Mouse (Mus musculus): Measurements from ENCODE around the gene Cmtm3. TPM values are rescaled to one million over a fixed set of nuclear protein-coding genes. Genes with fewer than 3 reads are reported as not detected.
A peak's percentile ranks its signal among the peaks of the same experiment; 100 is the strongest.

Cmtm3 gene
- polyA plus RNA-seq, 1 experiment from 2014 or later, result 131 TPM

GRCm38 (mm10) chr8:104346706-104347105, 7.5 kb downstream of the Cmtm3 start:
- Histone ChIP-seq H3K4me2 (ENCODE audit: low read depth, low read length) (no peak overlapping the region), H3K27me3 (ENCODE audit: control insufficient read depth, insufficient read depth, low read length) (no peaks in the 10 kb centered on the region), H3K4me3 (ENCODE audit: low read depth, low read length) (no peak overlapping the region), H3K27ac (replicated peaks; ENCODE audit: low read depth, low read length) (no peak overlapping the region), H3K9ac (replicated peaks; ENCODE audit: low read length) (no peak overlapping the region), H3K4me1 (ENCODE audit: control insufficient read depth, insufficient read depth, low read length) (no peaks in the 10 kb centered on the region), H3K9me3 (replicated peaks; ENCODE audit: control insufficient read depth, low read length) (no peaks in the 10 kb centered on the region), H3K36me3 (replicated peaks; ENCODE audit: control insufficient read depth, insufficient read depth, low read depth, low read length) (peaks cover 3% of the 10 kb centered on the region; the same call in 1 of the 2 replicates)
- WGBS, result 53% methylated on average over 12 of the region's 12 CpGs
- ATAC-seq (replicated peaks; ENCODE audit: insufficient number of reproducible peaks, low FRiP score, low TSS enrichment, low read depth) (no peak), DNase-seq (ENCODE audit: low spot score) (no peak)

DNA sequence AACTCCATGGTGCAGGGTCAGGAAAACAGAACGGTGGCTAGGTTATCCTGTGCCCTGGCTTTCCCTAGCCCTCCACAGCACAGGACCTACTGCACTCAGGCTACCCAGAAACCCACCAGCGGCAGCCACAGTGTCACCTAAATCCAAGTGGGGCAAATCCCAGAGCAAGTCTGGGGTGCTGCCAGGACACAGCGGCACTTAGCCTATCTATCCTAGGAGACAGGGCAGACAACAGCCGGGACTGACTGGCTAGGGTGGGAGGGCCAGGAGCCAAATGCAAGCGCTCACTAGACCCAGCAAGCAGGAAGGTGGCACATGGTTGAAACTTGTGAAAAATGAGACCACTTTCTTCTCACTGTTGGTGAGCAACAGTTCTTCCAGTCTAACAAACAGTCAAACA, 9.8 kb downstream of the Cmtm3 start:
- H3K27ac ChIP-seq (replicated peaks; ENCODE audit: low read depth, low read length), result no peak overlapping the region
- no peak for DNase-seq (ENCODE audit: low spot score)
- ATAC-seq (replicated peaks; ENCODE audit: insufficient number of reproducible peaks, low FRiP score, low TSS enrichment, low read depth), result no peak
- no peak overlapping the region for H3K4me2 ChIP-seq (ENCODE audit: low read depth, low read length)
- no peak overlapping the region for H3K4me3 ChIP-seq (ENCODE audit: low read depth, low read length)
- no peaks in the 10 kb centered on the region for H3K27me3 ChIP-seq (ENCODE audit: control insufficient read depth, insufficient read depth, low read length)
- H3K9me3 ChIP-seq (replicated peaks; ENCODE audit: control insufficient read depth, low read length), result no peaks in the 10 kb centered on the region
- no peaks in the 10 kb centered on the region for H3K4me1 ChIP-seq (ENCODE audit: control insufficient read depth, insufficient read depth, low read length)
- peaks cover 3% of the 10 kb centered on the region; the same call in 1 of the 2 replicates for H3K36me3 ChIP-seq (replicated peaks; ENCODE audit: control insufficient read depth, insufficient read depth, low read depth, low read length)
- 89% methylated on average over 5 of the region's 5 CpGs for WGBS
- no peak overlapping the region for H3K9ac ChIP-seq (replicated peaks; ENCODE audit: low read length)

DNA sequence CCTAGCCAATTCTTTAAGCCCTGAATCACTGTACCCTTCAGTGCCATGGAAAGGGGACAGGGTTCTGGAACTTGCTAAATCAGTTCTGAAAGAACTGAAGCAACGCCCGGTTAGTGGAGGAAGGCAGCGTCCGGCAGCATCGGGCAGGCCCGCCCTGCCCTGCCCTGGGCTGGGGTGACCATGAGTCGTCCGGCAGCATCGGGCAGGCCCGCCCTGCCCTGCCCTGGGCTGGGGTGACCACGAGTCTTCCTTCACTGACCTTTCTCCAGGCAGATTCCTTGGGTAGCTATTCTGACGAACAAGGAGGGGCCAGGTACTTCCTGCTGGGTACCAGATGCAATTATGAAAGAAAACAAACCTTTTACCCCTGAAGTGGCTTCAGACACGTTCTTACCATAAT, 10.8 kb downstream of the Cmtm3 start:
- peaks cover 3% of the 10 kb centered on the region; the same call in 1 of the 2 replicates for H3K36me3 ChIP-seq (replicated peaks; ENCODE audit: control insufficient read depth, insufficient read depth, low read depth, low read length)
- H3K4me2 ChIP-seq (ENCODE audit: low read depth, low read length), result no peak overlapping the region
- H3K9ac ChIP-seq (replicated peaks; ENCODE audit: low read length), result no peak overlapping the region
- WGBS, result 60% methylated on average over 13 of the region's 13 CpGs
- no peak overlapping the region for H3K4me3 ChIP-seq (ENCODE audit: low read depth, low read length)
- H3K4me1 ChIP-seq (ENCODE audit: control insufficient read depth, insufficient read depth, low read length), result no peaks in the 10 kb centered on the region
- no peaks in the 10 kb centered on the region for H3K27me3 ChIP-seq (ENCODE audit: control insufficient read depth, insufficient read depth, low read length)
- no peaks in the 10 kb centered on the region for H3K9me3 ChIP-seq (replicated peaks; ENCODE audit: control insufficient read depth, low read length)
- no peak for ATAC-seq (replicated peaks; ENCODE audit: insufficient number of reproducible peaks, low FRiP score, low TSS enrichment, low read depth)
- no peak for DNase-seq (ENCODE audit: low spot score)
- H3K27ac ChIP-seq (replicated peaks; ENCODE audit: low read depth, low read length), result no peak overlapping the region

GRCm38 (mm10) chr8:104353186-104353585, 14.0 kb downstream of the Cmtm3 start:
- Histone ChIP-seq H3K36me3 (replicated peaks; ENCODE audit: control insufficient read depth, insufficient read depth, low read depth, low read length) (no peaks in the 10 kb centered on the region; the same call in 1 of the 2 replicates), H3K4me1 (ENCODE audit: control insufficient read depth, insufficient read depth, low read length) (no peaks in the 10 kb centered on the region), H3K9ac (replicated peaks; ENCODE audit: low read length) (no peak overlapping the region), H3K4me3 (ENCODE audit: low read depth, low read length) (no peak overlapping the region), H3K4me2 (ENCODE audit: low read depth, low read length) (no peak overlapping the region; the same call in 1 of the 2 replicates), H3K27ac (replicated peaks; ENCODE audit: low read depth, low read length) (no peak overlapping the region), H3K9me3 (replicated peaks; ENCODE audit: control insufficient read depth, low read length) (no peaks in the 10 kb centered on the region), H3K27me3 (ENCODE audit: control insufficient read depth, insufficient read depth, low read length) (no peaks in the 10 kb centered on the region)
- DNase-seq (ENCODE audit: low spot score), result no peak
- WGBS, result 58% methylated on average over 5 of the region's 5 CpGs
- ATAC-seq (replicated peaks; ENCODE audit: insufficient number of reproducible peaks, low FRiP score, low TSS enrichment, low read depth), result 0 out of 2 replicates have a peak, but pooled peaks have one; percentile 29

- no peak overlapping the region for H3K4me2 ChIP-seq (ENCODE audit: low read depth, low read length)
- WGBS, result 87% methylated on average over 10 of the region's 10 CpGs
- H3K27me3 ChIP-seq (ENCODE audit: control insufficient read depth, insufficient read depth, low read length), result no peaks in the 10 kb centered on the region
- H3K9me3 ChIP-seq (replicated peaks; ENCODE audit: control insufficient read depth, low read length), result no peaks in the 10 kb centered on the region
- no peak overlapping the region for H3K4me3 ChIP-seq (ENCODE audit: low read depth, low read length)
- no peaks in the 10 kb centered on the region; the same call in 1 of the 2 replicates for H3K36me3 ChIP-seq (replicated peaks; ENCODE audit: control insufficient read depth, insufficient read depth, low read depth, low read length)
- no peaks in the 10 kb centered on the region for H3K4me1 ChIP-seq (ENCODE audit: control insufficient read depth, insufficient read depth, low read length)
- H3K27ac ChIP-seq (replicated peaks; ENCODE audit: low read depth, low read length), result no peak overlapping the region
- ATAC-seq (replicated peaks; ENCODE audit: insufficient number of reproducible peaks, low FRiP score, low TSS enrichment, low read depth) (no peak; the same call in 1 of the 2 replicates), DNase-seq (ENCODE audit: low spot score) (no peak)
- H3K9ac ChIP-seq (replicated peaks; ENCODE audit: low read length), result no peak overlapping the region
Observed at GRCm38 (mm10) chr8:104354504-104354903, 15.3 kb downstream of the Cmtm3 start.

- WGBS, result 88% methylated on average over 3 of the region's 3 CpGs
Observed at GRCm38 (mm10) chr8:104358637-104359036, 19.4 kb downstream of the Cmtm3 start.

GRCm38 (mm10) chr8:104359778-104360456, 20.7 kb downstream of the Cmtm3 start:
- WGBS, result 68% methylated on average over 15 of the region's 15 CpGs
- no peak overlapping the region for H3K4me2 ChIP-seq (ENCODE audit: low read depth, low read length)
- H3K9ac ChIP-seq (replicated peaks; ENCODE audit: low read length), result no peak overlapping the region
- H3K4me1 ChIP-seq (ENCODE audit: control insufficient read depth, insufficient read depth, low read length), result no peaks in the 10 kb centered on the region
- H3K27ac ChIP-seq (replicated peaks; ENCODE audit: low read depth, low read length), result no peak overlapping the region
- no peaks in the 10 kb centered on the region; the same call in 1 of the 2 replicates for H3K36me3 ChIP-seq (replicated peaks; ENCODE audit: control insufficient read depth, insufficient read depth, low read depth, low read length)
- DNase-seq (ENCODE audit: low spot score), result no peak
- H3K27me3 ChIP-seq (ENCODE audit: control insufficient read depth, insufficient read depth, low read length), result no peaks in the 10 kb centered on the region
- H3K4me3 ChIP-seq (ENCODE audit: low read depth, low read length), result no peak overlapping the region
- no peaks in the 10 kb centered on the region for H3K9me3 ChIP-seq (replicated peaks; ENCODE audit: control insufficient read depth, low read length)
- ATAC-seq (replicated peaks; ENCODE audit: insufficient number of reproducible peaks, low FRiP score, low TSS enrichment, low read depth), result no peak

More at GRCm38 (mm10) chr8:104358637-104359036, 19.4 kb downstream of the Cmtm3 start:
- DNase-seq (ENCODE audit: low spot score) (no peak), ATAC-seq (replicated peaks; ENCODE audit: insufficient number of reproducible peaks, low FRiP score, low TSS enrichment, low read depth) (no peak)
- H3K4me2 ChIP-seq (ENCODE audit: low read depth, low read length), result no peak overlapping the region
- H3K27ac ChIP-seq (replicated peaks; ENCODE audit: low read depth, low read length), result no peak overlapping the region
- H3K9ac ChIP-seq (replicated peaks; ENCODE audit: low read length), result no peak overlapping the region
- no peaks in the 10 kb centered on the region for H3K4me1 ChIP-seq (ENCODE audit: control insufficient read depth, insufficient read depth, low read length)
- H3K27me3 ChIP-seq (ENCODE audit: control insufficient read depth, insufficient read depth, low read length), result no peaks in the 10 kb centered on the region
- no peaks in the 10 kb centered on the region for H3K9me3 ChIP-seq (replicated peaks; ENCODE audit: control insufficient read depth, low read length)
- H3K36me3 ChIP-seq (replicated peaks; ENCODE audit: control insufficient read depth, insufficient read depth, low read depth, low read length), result no peaks in the 10 kb centered on the region; the same call in 1 of the 2 replicates
- H3K4me3 ChIP-seq (ENCODE audit: low read depth, low read length), result no peak overlapping the region

- Histone ChIP-seq H3K36me3 (replicated peaks; ENCODE audit: control insufficient read depth, insufficient read depth, low read depth, low read length) (no peaks in the 10 kb centered on the region), H3K4me1 (ENCODE audit: control insufficient read depth, insufficient read depth, low read length) (no peaks in the 10 kb centered on the region), H3K4me2 (ENCODE audit: low read depth, low read length) (no peak overlapping the region), H3K9ac (replicated peaks; ENCODE audit: low read length) (no peak overlapping the region), H3K9me3 (replicated peaks; ENCODE audit: control insufficient read depth, low read length) (no peaks in the 10 kb centered on the region), H3K4me3 (ENCODE audit: low read depth, low read length) (no peak overlapping the region), H3K27ac (replicated peaks; ENCODE audit: low read depth, low read length) (no peak overlapping the region), H3K27me3 (ENCODE audit: control insufficient read depth, insufficient read depth, low read length) (no peaks in the 10 kb centered on the region)
- ATAC-seq (replicated peaks; ENCODE audit: insufficient number of reproducible peaks, low FRiP score, low TSS enrichment, low read depth) (no peak), DNase-seq (ENCODE audit: low spot score) (no peak)
- 86% methylated on average over 9 of the region's 9 CpGs for WGBS
Observed at GRCm38 (mm10) chr8:104365695-104366094, 26.5 kb downstream of the Cmtm3 start.

Data from embryonic facial prominence, embryonic 11.5 days (tissue).